Mouse (Mus musculus): ENCODE measurements around the gene Dnajc5. TPM values are rescaled to one million over a fixed set of nuclear protein-coding genes. Genes with fewer than 3 reads are reported as not detected.
A peak's percentile ranks its signal among the peaks of the same experiment; 100 is the strongest.

Gene Dnajc5
- polyA plus RNA-seq, 1 experiment from 2014 or later = 206 TPM

- Histone ChIP-seq H3K9ac (no peak overlapping the region; the same call in 1 of the 2 replicates), H3K4me3 (no peak overlapping the region), H3K4me2 (no peak overlapping the region), H3K4me1 (replicated peaks) (peaks cover 24% of the 10 kb centered on the region), H3K36me3 (peaks cover 79% of the 10 kb centered on the region), H3K27ac (no peak overlapping the region), H3K27me3 (no peaks in the 10 kb centered on the region), H3K9me3 (no peaks in the 10 kb centered on the region)
- ATAC-seq (ENCODE audit: low FRiP score) = no peak
- WGBS = 88% methylated on average over 6 of the region's 6 CpGs
Observed at GRCm38 (mm10) chr2:181587796-181588195, 67.5 kb downstream of the Dnajc5 start.

DNA sequence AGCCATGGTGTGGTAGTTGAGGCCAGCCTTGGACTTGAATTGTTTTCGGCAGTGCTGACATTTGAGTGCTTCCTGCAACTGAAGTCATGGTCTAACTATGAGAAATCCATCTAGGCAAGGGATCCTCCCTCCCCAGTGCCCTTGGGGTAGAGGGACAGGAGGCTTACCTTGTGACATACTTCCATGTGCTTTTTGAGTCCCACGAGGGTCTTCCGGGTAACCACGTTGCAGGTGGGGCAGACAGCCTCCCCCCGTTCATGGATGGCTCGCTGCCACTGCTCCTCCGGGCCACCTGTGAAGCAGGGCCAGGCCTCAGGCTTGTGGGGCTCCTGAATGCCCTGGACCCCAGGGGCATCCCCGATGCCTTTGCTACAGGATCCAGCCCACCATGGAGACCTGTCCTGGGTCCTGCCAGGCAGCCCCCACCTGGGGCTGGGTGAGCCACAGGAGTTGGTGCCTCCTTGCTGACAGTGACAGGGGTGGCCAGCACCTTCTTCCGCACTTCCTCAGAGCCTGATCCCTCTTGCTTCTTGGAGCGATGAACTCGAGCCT, 68.0 kb downstream of the Dnajc5 start:
- Histone ChIP-seq H3K9ac (no peak overlapping the region), H3K4me2 (no peak overlapping the region), H3K4me3 (no peak overlapping the region), H3K27ac (no peak overlapping the region), H3K9me3 (no peaks in the 10 kb centered on the region), H3K4me1 (replicated peaks) (peaks cover 28% of the 10 kb centered on the region), H3K27me3 (no peaks in the 10 kb centered on the region), H3K36me3 (peaks cover 74% of the 10 kb centered on the region)
- no peak for ATAC-seq (ENCODE audit: low FRiP score)
- WGBS = 93% methylated on average over 11 of the region's 11 CpGs

DNA sequence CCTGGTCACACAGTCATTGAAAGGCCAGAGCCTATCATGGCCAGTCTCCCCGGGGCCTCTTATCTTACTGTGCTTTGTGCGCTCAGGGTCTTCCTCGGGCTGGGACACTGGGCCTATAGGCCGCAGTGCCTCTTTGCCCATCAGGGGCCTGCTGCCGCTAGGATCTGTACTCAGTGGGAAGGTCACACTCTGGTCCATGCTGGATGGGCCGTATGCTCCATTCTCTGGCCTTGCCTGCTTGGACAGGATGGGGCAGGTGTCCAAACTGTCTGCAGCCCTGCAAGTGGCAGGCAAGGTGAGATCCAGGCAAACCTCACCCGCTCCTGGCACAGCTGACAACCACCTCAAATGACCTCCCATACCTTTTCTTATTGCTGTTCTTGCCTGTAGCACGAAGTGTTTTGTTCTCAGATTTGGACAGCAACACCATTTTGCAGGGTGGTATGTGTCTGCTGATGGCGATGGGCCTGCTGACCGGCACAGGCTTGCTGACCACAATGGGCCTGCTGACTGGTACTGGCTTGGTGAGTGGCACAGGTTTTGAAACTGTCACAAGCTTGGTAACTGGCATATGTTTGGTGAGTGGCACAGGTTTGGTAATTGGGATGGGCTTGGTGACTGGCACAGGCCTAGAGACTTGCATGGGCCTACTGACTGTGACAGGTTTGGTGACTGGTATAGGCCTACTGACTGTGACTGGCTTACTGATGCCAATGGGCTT, 68.9 kb downstream of the Dnajc5 start:
- Histone ChIP-seq H3K27me3 (no peaks in the 10 kb centered on the region), H3K27ac (no peak overlapping the region), H3K9me3 (no peaks in the 10 kb centered on the region), H3K36me3 (peaks cover 66% of the 10 kb centered on the region), H3K4me2 (no peak overlapping the region), H3K4me3 (no peak overlapping the region), H3K4me1 (replicated peaks) (peaks cover 33% of the 10 kb centered on the region), H3K9ac (no peak overlapping the region)
- 93% methylated on average over 10 of the region's 10 CpGs for WGBS
- ATAC-seq (ENCODE audit: low FRiP score) = no peak

DNA sequence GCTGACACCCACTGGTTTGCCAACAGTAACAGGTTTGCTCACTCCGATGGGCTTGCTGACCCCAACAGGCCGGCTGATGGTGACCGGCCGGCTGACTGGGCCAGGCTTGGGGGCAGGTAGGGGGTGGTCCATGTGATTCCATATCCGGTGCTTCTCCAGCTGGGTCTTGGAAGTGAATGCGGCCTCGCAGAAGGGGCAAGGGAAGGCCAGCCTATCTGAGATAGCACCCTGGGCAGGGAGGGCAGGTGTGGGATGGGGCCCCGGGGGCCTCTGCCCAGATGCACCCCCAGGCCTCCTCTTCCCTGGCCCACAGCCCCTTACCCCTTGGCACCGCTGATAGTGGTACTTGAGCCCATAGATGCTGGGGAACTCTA, 69.4 kb downstream of the Dnajc5 start:
- Histone ChIP-seq H3K4me3 (no peak overlapping the region), H3K36me3 (peaks cover 60% of the 10 kb centered on the region), H3K9ac (no peak overlapping the region), H3K9me3 (no peaks in the 10 kb centered on the region), H3K4me1 (replicated peaks) (peaks cover 33% of the 10 kb centered on the region), H3K27ac (no peak overlapping the region), H3K4me2 (no peak overlapping the region), H3K27me3 (no peaks in the 10 kb centered on the region)
- no peak for ATAC-seq (ENCODE audit: low FRiP score)
- WGBS = 98% methylated on average over 9 of the region's 9 CpGs

GRCm38 (mm10) chr2:181590471-181590870, 70.2 kb downstream of the Dnajc5 start:
- Histone ChIP-seq H3K4me3 (peak overlapping the region; percentile 96; the same call in 1 of the 2 replicates), H3K4me1 (replicated peaks) (peaks cover 33% of the 10 kb centered on the region), H3K4me2 (peak overlapping the region; percentile 85; the same call in 1 of the 2 replicates), H3K9me3 (no peaks in the 10 kb centered on the region), H3K36me3 (peaks cover 55% of the 10 kb centered on the region), H3K27ac (no peak overlapping the region), H3K27me3 (no peaks in the 10 kb centered on the region), H3K9ac (peak overlapping the region; percentile 97; the same call in 1 of the 2 replicates)
- WGBS = 96% methylated on average over 5 of the region's 5 CpGs
- ATAC-seq (ENCODE audit: low FRiP score) = no peak

GRCm38 (mm10) chr2:181591528-181592085, 71.3 kb downstream of the Dnajc5 start, which contains the start of gene Prpf6:
Gene Prpf6 (plus strand): TSS chr2:181591868.
- Histone ChIP-seq H3K4me1 (replicated peaks) (peaks cover 39% of the 10 kb centered on the region), H3K4me3 (peak within 1 kb of the TSS; percentile 96), H3K4me2 (peak within 1 kb of the TSS; percentile 85), H3K9ac (peak within 1 kb of the TSS; percentile 97), H3K27me3 (no peaks in the 10 kb centered on the region), H3K9me3 (no peaks in the 10 kb centered on the region), H3K27ac (peak within 1 kb of the TSS; percentile 93), H3K36me3 (peaks cover 55% of the 10 kb centered on the region)
- no peak for ATAC-seq (ENCODE audit: low FRiP score)
- WGBS = 7% methylated on average over 5 of the region's 5 CpGs

DNA sequence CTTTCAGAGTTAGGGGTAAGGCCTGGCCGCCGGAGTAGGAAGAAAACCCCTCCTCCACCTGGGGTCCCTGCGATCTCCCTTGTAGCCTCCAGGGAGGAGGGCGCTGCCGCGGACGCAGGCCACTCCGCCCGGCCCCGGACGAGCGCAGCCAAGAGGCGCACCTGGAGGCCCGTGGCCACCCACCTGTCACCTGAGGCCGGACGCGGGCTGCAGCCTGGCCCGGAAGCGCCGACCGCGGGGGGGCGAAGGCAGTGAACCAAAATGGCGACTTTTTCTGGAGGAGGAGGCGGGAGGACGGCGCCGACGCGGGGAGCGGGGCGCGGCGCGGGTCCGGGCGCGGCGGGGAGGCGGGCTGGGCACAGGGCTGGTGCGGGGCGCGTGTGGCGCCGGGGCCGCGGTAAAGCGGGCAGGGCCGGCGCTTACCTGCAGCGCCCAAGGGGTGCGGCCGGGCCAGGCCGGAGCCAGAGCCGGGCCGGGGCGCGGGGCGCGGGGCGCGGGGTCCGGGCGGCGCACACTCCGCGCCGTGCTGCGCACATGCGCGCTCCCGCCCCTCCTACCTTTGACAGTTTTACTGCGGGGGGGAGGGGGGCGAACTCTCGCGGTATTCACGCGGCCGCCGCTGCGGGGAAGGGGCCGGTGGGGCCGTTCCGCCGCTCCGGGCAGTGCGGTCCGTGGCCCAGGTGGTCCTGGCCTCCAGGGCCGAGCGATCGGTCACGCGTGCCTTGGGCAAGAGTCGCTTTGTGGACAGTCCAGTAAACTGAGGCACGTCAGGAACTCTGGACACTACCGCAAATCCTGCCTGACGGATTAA, 72.2 kb downstream of the Dnajc5 start, which contains the start of gene Zfp512b:
Zfp512b (minus strand) TSS at position 573 of the 811 bp plus-strand sequence.
- Histone ChIP-seq H3K36me3 (peaks cover 53% of the 10 kb centered on the region), H3K4me3 (peak within 1 kb of the TSS; percentile 96), H3K27me3 (no peaks in the 10 kb centered on the region), H3K4me2 (peak within 1 kb of the TSS; percentile 85), H3K9me3 (no peaks in the 10 kb centered on the region), H3K27ac (peak within 1 kb of the TSS; percentile 93), H3K4me1 (replicated peaks) (peaks cover 45% of the 10 kb centered on the region), H3K9ac (peak within 1 kb of the TSS; percentile 97)
- under 1% methylated on average over 71 of the region's 97 CpGs for whole genome bisulfite sequencing
- peak; percentile 83 for ATAC-seq (ENCODE audit: low FRiP score)

- peak overlapping the region; percentile 96 for H3K4me3 ChIP-seq
- peaks cover 47% of the 10 kb centered on the region for H3K36me3 ChIP-seq
- no peaks in the 10 kb centered on the region for H3K9me3 ChIP-seq
- ATAC-seq (ENCODE audit: low FRiP score) = peak; percentile 37; the same call in 1 of the 2 replicates
- 5% methylated on average over 6 of the region's 6 CpGs for WGBS
- peak overlapping the region; percentile 97 for H3K9ac ChIP-seq
- H3K4me1 ChIP-seq (replicated peaks) = peaks cover 51% of the 10 kb centered on the region
- H3K27ac ChIP-seq = peak overlapping the region; percentile 93
- no peaks in the 10 kb centered on the region for H3K27me3 ChIP-seq
- peak overlapping the region; percentile 85 for H3K4me2 ChIP-seq
Observed at GRCm38 (mm10) chr2:181593042-181593421, 72.7 kb downstream of the Dnajc5 start.

GRCm38 (mm10) chr2:181593937-181594336, 73.7 kb downstream of the Dnajc5 start:
- no peak overlapping the region for H3K4me2 ChIP-seq
- H3K4me3 ChIP-seq = no peak overlapping the region
- H3K36me3 ChIP-seq = peaks cover 38% of the 10 kb centered on the region
- H3K9ac ChIP-seq = no peak overlapping the region
- H3K4me1 ChIP-seq (replicated peaks) = peaks cover 57% of the 10 kb centered on the region
- H3K27ac ChIP-seq = no peak overlapping the region
- no peaks in the 10 kb centered on the region for H3K9me3 ChIP-seq
- ATAC-seq (ENCODE audit: low FRiP score) = no peak
- H3K27me3 ChIP-seq = no peaks in the 10 kb centered on the region

GRCm38 (mm10) chr2:181594946-181595696, 74.8 kb downstream of the Dnajc5 start:
- H3K4me2 ChIP-seq = no peak overlapping the region
- 77% methylated on average over 4 of the region's 4 CpGs for WGBS
- peaks cover 26% of the 10 kb centered on the region for H3K36me3 ChIP-seq
- no peak overlapping the region for H3K27ac ChIP-seq
- no peaks in the 10 kb centered on the region for H3K27me3 ChIP-seq
- H3K9ac ChIP-seq = no peak overlapping the region
- no peak overlapping the region for H3K4me3 ChIP-seq
- no peak for ATAC-seq (ENCODE audit: low FRiP score)
- peaks cover 56% of the 10 kb centered on the region for H3K4me1 ChIP-seq (replicated peaks)
- H3K9me3 ChIP-seq = no peaks in the 10 kb centered on the region

DNA sequence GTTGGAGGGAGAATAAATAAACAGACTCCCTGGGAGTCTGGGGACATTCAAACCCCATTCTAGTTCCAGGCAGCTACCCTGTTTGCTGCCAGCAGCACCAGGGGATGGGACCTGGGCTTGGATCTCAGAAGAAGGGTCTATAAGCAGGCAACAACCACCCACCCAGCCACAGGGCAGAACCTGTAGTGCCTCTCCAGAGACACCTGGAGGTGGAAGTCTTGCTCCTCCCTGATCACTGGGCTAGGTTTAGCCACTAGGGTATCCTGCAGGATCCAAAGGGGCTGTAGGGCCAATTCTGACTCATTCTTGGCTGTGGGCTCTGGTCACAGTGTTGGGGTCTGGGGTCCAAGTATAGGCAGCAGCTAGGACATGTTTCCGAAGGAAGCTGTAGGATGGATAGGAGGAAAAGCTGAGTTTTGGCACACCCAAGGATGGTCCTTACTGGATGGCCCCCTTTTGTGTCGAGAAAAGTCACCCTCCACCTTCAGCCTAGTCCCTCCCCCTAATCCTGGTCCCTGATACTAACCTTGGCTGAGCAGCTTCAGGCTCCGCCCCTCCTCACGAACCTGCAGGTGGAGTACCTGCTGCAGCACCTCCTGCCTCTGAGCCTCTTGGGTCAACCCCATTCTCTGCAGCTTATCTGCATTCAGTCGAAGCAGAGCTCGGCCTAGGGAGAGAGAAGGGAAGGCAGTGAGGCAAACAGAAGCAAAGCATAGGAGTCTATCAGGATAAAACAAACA, 76.1 kb downstream of the Dnajc5 start:
- Histone ChIP-seq H3K4me3 (no peak overlapping the region), H3K4me1 (replicated peaks) (peaks cover 50% of the 10 kb centered on the region), H3K27ac (no peak overlapping the region), H3K27me3 (no peaks in the 10 kb centered on the region), H3K36me3 (peaks cover 19% of the 10 kb centered on the region), H3K4me2 (no peak overlapping the region), H3K9ac (peak overlapping the region; percentile 98; the same call in 1 of the 2 replicates), H3K9me3 (no peaks in the 10 kb centered on the region)
- WGBS = 65% methylated on average over 6 of the region's 6 CpGs
- ATAC-seq (ENCODE audit: low FRiP score) = no peak

Measured in hindbrain, embryonic 13.5 days (tissue).